Mouse (Mus musculus) embryonic stem cell, embryonic (primary cell): ENCODE data around the gene Fam241a.

ENCODE experiments used
- CTCF ChIA-PET, 4 experiments: fragments of 300-600 bp in 2 of 4; fragments of 350-600 bp in 2 of 4; sonication (Branson Sonifier 250); formaldehyde crosslinking; loops; one replicate each; lab custom pipeline; 2022; ENCODE audit warnings: inconsistent platforms in 2 of 4; lab: Charles Lee
- POLR2A ChIA-PET, 4 experiments: fragments of 300-600 bp in 2 of 4; fragments of 350-600 bp in 2 of 4; sonication (Branson Sonifier 250); formaldehyde crosslinking; loops; one replicate each; lab custom pipeline; 2022; ENCODE audit warnings: antibody characterized with exemption in 4 of 4, inconsistent platforms in 1 of 4; lab: Charles Lee

Fam241a gene

GRCm38 (mm10) chr3:127893902-127894301 lies 2.2 kb downstream of the Fam241a start:
- ChIA-PET POLR2A (interaction anchor here in 2 of 4 experiments (0.6 to 1.8 kb wide), 4 partner anchors 8 to 56 kb away, joined by 3 to 6 read pairs (median 4); no protein-coding TSS in a partner anchor), CTCF (no interaction called here)

- ChIA-PET CTCF (no interaction called here), POLR2A (no interaction called here)
Measured at GRCm38 (mm10) chr3:127891906-127892305, 4.2 kb downstream of the Fam241a start.

GRCm38 (mm10) chr3:127890008-127890407 lies 6.1 kb downstream of the Fam241a start:
- ChIA-PET CTCF (no interaction called here), POLR2A (no interaction called here)

GRCm38 (mm10) chr3:127889570-127889969 lies 6.6 kb downstream of the Fam241a start:
- POLR2A ChIA-PET = no interaction called here
- CTCF ChIA-PET = no interaction called here

- CTCF ChIA-PET = no interaction called here
- POLR2A ChIA-PET = interaction anchor here in 1 of 4 experiments (0.7 to 2.4 kb wide), 2 partner anchors 14 to 30 kb away, joined by 3 to 7 read pairs; no protein-coding TSS in a partner anchor
Measured at GRCm38 (mm10) chr3:127881684-127882083, 14.4 kb downstream of the Fam241a start.

- ChIA-PET POLR2A (interaction anchor here in 1 of 4 experiments (2.4 kb wide), 1 partner anchor 15 kb away, joined by 7 read pairs; no protein-coding TSS in a partner anchor), CTCF (interaction anchor here in 1 of 4 experiments (0.5 kb wide), 1 partner anchor 440 kb away, joined by 5 read pairs; no protein-coding TSS in a partner anchor)
Measured at GRCm38 (mm10) chr3:127879968-127880367, 16.2 kb downstream of the Fam241a start.

- ChIA-PET POLR2A (no interaction called here), CTCF (no interaction called here)
Measured at GRCm38 (mm10) chr3:127875509-127875908, 20.6 kb downstream of the Fam241a start.

- ChIA-PET CTCF (no interaction called here), POLR2A (interaction anchor here in 1 of 4 experiments (0.7 kb wide), 1 partner anchor 15 kb away, joined by 3 read pairs; no protein-coding TSS in a partner anchor)
Measured at GRCm38 (mm10) chr3:127875059-127875458, 21.1 kb downstream of the Fam241a start.

GRCm38 (mm10) chr3:127874254-127874883 lies 21.8 kb downstream of the Fam241a start:
- ChIA-PET POLR2A (interaction anchor here in 2 of 4 experiments (0.7 to 1.7 kb wide), 3 partner anchors 14 to 22 kb away, joined by 3 read pairs; partner anchors contain the start of gene Fam241a (in 1 of the 2)), CTCF (interaction anchor here in 1 of 4 experiments (0.5 to 0.6 kb wide), 2 partner anchors 507 to 1000 kb away, joined by 4 read pairs; no protein-coding TSS in a partner anchor)

GRCm38 (mm10) chr3:127871575-127871974 lies 24.5 kb downstream of the Fam241a start:
- CTCF ChIA-PET = interaction anchor here in 1 of 4 experiments (0.6 kb wide), 1 partner anchor 431 kb away, joined by 4 read pairs; no protein-coding TSS in a partner anchor
- POLR2A ChIA-PET = interaction anchor here in 1 of 4 experiments (0.5 to 1.6 kb wide), 3 partner anchors 24 to 441 kb away, joined by 3 to 4 read pairs (median 3); no protein-coding TSS in a partner anchor

GRCm38 (mm10) chr3:127868880-127869279 lies 27.2 kb downstream of the Fam241a start:
- CTCF ChIA-PET = interaction anchor here in 1 of 4 experiments (0.7 kb wide), 1 partner anchor 19 kb away, joined by 3 read pairs; no protein-coding TSS in a partner anchor
- POLR2A ChIA-PET = interaction anchor here in 2 of 4 experiments (0.6 to 1.2 kb wide), 3 partner anchors 15 to 610 kb away, joined by 4 to 6 read pairs (median 5); no protein-coding TSS in a partner anchor

- CTCF ChIA-PET = interaction anchor here in 1 of 4 experiments (0.7 kb wide), 1 partner anchor 527 kb away, joined by 5 read pairs; no protein-coding TSS in a partner anchor
- POLR2A ChIA-PET = interaction anchor here in 3 of 4 experiments (0.6 to 1.2 kb wide), 7 partner anchors 15 to 1366 kb away, joined by 3 to 6 read pairs (median 3); no protein-coding TSS in a partner anchor
Measured at GRCm38 (mm10) chr3:127868046-127868758, 27.9 kb downstream of the Fam241a start.

- POLR2A ChIA-PET = interaction anchor here in 2 of 4 experiments (0.6 to 1.7 kb wide), 3 partner anchors 13 to 59 kb away, joined by 3 to 6 read pairs (median 3); no protein-coding TSS in a partner anchor
Measured at GRCm38 (mm10) chr3:127864242-127864641, 31.9 kb downstream of the Fam241a start.

GRCm38 (mm10) chr3:127863571-127863970 lies 32.6 kb downstream of the Fam241a start:
- POLR2A ChIA-PET = interaction anchor here in 1 of 4 experiments (0.6 to 1.7 kb wide), 5 partner anchors 10 to 41 kb away, joined by 3 to 6 read pairs (median 4); no protein-coding TSS in a partner anchor
- CTCF ChIA-PET = interaction anchor here in 3 of 4 experiments (0.6 to 1.5 kb wide), 4 partner anchors 10 to 1341 kb away, joined by 3 to 6 read pairs (median 4); no protein-coding TSS in a partner anchor

More at GRCm38 (mm10) chr3:127864242-127864641, 31.9 kb downstream of the Fam241a start:
- CTCF ChIA-PET = interaction anchor here in 3 of 4 experiments (0.6 to 1.5 kb wide), 3 partner anchors 11 to 1341 kb away, joined by 3 to 6 read pairs (median 6); no protein-coding TSS in a partner anchor

GRCm38 (mm10) chr3:127862479-127862878 lies 33.6 kb downstream of the Fam241a start:
- CTCF ChIA-PET = no interaction called here
- POLR2A ChIA-PET = interaction anchor here in 1 of 4 experiments (1.0 kb wide), 1 partner anchor 38 kb away, joined by 3 read pairs; no protein-coding TSS in a partner anchor

GRCm38 (mm10) chr3:127861340-127861739 lies 34.8 kb downstream of the Fam241a start:
- POLR2A ChIA-PET = interaction anchor here in 1 of 4 experiments (2.0 kb wide), 1 partner anchor 11 kb away, joined by 6 read pairs; no protein-coding TSS in a partner anchor
- CTCF ChIA-PET = no interaction called here

- ChIA-PET CTCF (interaction anchor here (0.5 to 1.5 kb wide), 18 partner anchors 10 to 1797 kb away, joined by 3 to 9 read pairs (median 3); partner anchors contain the start of genes Alpk1 (in 1 of the 4), Ap1ar (in 1 of the 4) and Fam241a (in 1 of the 4)), POLR2A (interaction anchor here in 2 of 4 experiments (0.6 to 1.8 kb wide), 15 partner anchors 9 to 178 kb away, joined by 3 to 7 read pairs (median 4); partner anchors contain the start of genes Ap1ar (in 1 of the 2) and Fam241a (in 1 of the 2))
Measured at GRCm38 (mm10) chr3:127853431-127854206, 42.5 kb downstream of the Fam241a start.
